Mouse (Mus musculus): ENCODE data around the gene Coro7. TPM values are rescaled to one million over a fixed set of nuclear protein-coding genes. Genes with fewer than 3 reads are reported as not detected.

Gene Coro7
- polyA plus RNA-seq, 1 experiment from 2014 or later, result 13.1 TPM

- WGBS, result 88% methylated on average over 9 of the region's 9 CpGs
- ATAC-seq (replicated peaks; ENCODE audit: low FRiP score, low read depth) (no peak), DNase-seq (ENCODE audit: low spot score) (no peak)
- Histone ChIP-seq H3K4me2 (ENCODE audit: low read length) (no peak overlapping the region), H3K27ac (no peak overlapping the region), H3K27me3 (ENCODE audit: insufficient read depth, low read length) (no peaks in the 10 kb centered on the region), H3K36me3 (ENCODE audit: insufficient read depth, low read length) (no peaks in the 10 kb centered on the region), H3K4me3 (replicated peaks; ENCODE audit: low read depth, low read length) (no peak overlapping the region), H3K9me3 (replicated peaks; ENCODE audit: low read length) (no peaks in the 10 kb centered on the region), H3K9ac (ENCODE audit: low read depth, low read length) (no peak overlapping the region), H3K4me1 (replicated peaks; ENCODE audit: insufficient read depth, low read length) (peaks cover 4% of the 10 kb centered on the region; the same call in 1 of the 2 replicates)
- TF ChIP-seq CTCF (IDR thresholded peaks at IDR 0.05; ENCODE audit: low read depth), result no peak
These were observed 44.9 kb downstream of the Coro7 start for GRCm38 (mm10) chr16:4634681-4635080.

- Histone ChIP-seq H3K27me3 (ENCODE audit: insufficient read depth, low read length) (no peaks in the 10 kb centered on the region), H3K36me3 (ENCODE audit: insufficient read depth, low read length) (0 out of 2 replicates have a peak, but pooled peaks cover under 1% of the 10 kb centered on the region), H3K4me1 (replicated peaks; ENCODE audit: insufficient read depth, low read length) (peaks cover 4% of the 10 kb centered on the region; the same call in 1 of the 2 replicates), H3K4me3 (replicated peaks; ENCODE audit: low read depth, low read length) (no peak overlapping the region), H3K9me3 (replicated peaks; ENCODE audit: low read length) (no peaks in the 10 kb centered on the region), H3K27ac (no peak overlapping the region), H3K9ac (ENCODE audit: low read depth, low read length) (no peak overlapping the region), H3K4me2 (ENCODE audit: low read length) (no peak overlapping the region)
- TF ChIP-seq CTCF (IDR thresholded peaks at IDR 0.05; ENCODE audit: low read depth), result no peak
- WGBS, result 96% methylated on average over 3 of the region's 3 CpGs
- DNase-seq (ENCODE audit: low spot score), result no peak
- no peak for ATAC-seq (replicated peaks; ENCODE audit: low FRiP score, low read depth)
These were observed 45.9 kb downstream of the Coro7 start for GRCm38 (mm10) chr16:4633661-4634060.

- H3K36me3 ChIP-seq (ENCODE audit: insufficient read depth, low read length), result peaks cover 14% of the 10 kb centered on the region; the same call in 1 of the 2 replicates
- no peak overlapping the region for H3K4me3 ChIP-seq (replicated peaks; ENCODE audit: low read depth, low read length)
- WGBS, result 39% methylated on average over 7 of the region's 7 CpGs
- no peak overlapping the region for H3K4me2 ChIP-seq (ENCODE audit: low read length)
- DNase-seq (ENCODE audit: low spot score), result peak; percentile 55
- H3K4me1 ChIP-seq (replicated peaks; ENCODE audit: insufficient read depth, low read length), result peaks cover 4% of the 10 kb centered on the region; the same call in 1 of the 2 replicates
- H3K9me3 ChIP-seq (replicated peaks; ENCODE audit: low read length), result no peaks in the 10 kb centered on the region
- no peak overlapping the region for H3K9ac ChIP-seq (ENCODE audit: low read depth, low read length)
- no peak for ATAC-seq (replicated peaks; ENCODE audit: low FRiP score, low read depth)
- TF ChIP-seq CTCF (IDR thresholded peaks at IDR 0.05; ENCODE audit: low read depth), result peak; percentile 68
- H3K27me3 ChIP-seq (ENCODE audit: insufficient read depth, low read length), result no peaks in the 10 kb centered on the region
- H3K27ac ChIP-seq, result no peak overlapping the region
These were observed 47.5 kb downstream of the Coro7 start for GRCm38 (mm10) chr16:4632050-4632449.

DNA sequence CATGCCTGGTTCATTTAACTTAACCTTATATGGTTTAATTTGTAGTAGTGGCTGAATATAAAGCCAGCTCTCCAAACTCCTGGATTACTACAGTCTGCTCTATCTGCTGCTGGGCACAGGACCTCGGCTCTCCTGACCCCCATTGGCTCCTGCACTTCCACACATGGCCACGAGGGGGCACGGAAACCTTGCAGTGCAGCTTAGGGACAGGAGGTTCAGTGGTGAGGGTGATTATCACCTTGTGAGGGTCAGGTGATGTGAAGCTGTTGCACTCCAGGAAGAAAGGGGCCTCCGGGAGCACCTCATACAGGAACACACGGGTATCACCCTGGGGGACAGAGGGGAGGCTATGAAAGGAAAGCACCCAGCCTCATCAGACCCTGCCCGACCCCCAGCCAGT is 49.6 kb downstream of the Coro7 start:
- Histone ChIP-seq H3K4me3 (replicated peaks; ENCODE audit: low read depth, low read length) (no peak overlapping the region), H3K4me1 (replicated peaks; ENCODE audit: insufficient read depth, low read length) (peaks cover 4% of the 10 kb centered on the region; the same call in 1 of the 2 replicates), H3K36me3 (ENCODE audit: insufficient read depth, low read length) (peaks cover 15% of the 10 kb centered on the region; the same call in 1 of the 2 replicates), H3K9ac (ENCODE audit: low read depth, low read length) (no peak overlapping the region), H3K4me2 (ENCODE audit: low read length) (no peak overlapping the region), H3K27ac (no peak overlapping the region), H3K27me3 (ENCODE audit: insufficient read depth, low read length) (no peaks in the 10 kb centered on the region), H3K9me3 (replicated peaks; ENCODE audit: low read length) (no peaks in the 10 kb centered on the region)
- peak; percentile 47; the same call in 1 of the 2 replicates for ATAC-seq (replicated peaks; ENCODE audit: low FRiP score, low read depth)
- 19% methylated on average over 6 of the region's 6 CpGs for WGBS
- peak; percentile 98 for TF ChIP-seq CTCF (IDR thresholded peaks at IDR 0.05; ENCODE audit: low read depth)
- peak; percentile 80 for DNase-seq (ENCODE audit: low spot score)

- no peak overlapping the region for H3K27ac ChIP-seq
- 94% methylated on average over 9 of the region's 9 CpGs for WGBS
- TF ChIP-seq CTCF (IDR thresholded peaks at IDR 0.05; ENCODE audit: low read depth), result no peak
These were observed 50.6 kb downstream of the Coro7 start for GRCm38 (mm10) chr16:4628898-4629419.

DNA sequence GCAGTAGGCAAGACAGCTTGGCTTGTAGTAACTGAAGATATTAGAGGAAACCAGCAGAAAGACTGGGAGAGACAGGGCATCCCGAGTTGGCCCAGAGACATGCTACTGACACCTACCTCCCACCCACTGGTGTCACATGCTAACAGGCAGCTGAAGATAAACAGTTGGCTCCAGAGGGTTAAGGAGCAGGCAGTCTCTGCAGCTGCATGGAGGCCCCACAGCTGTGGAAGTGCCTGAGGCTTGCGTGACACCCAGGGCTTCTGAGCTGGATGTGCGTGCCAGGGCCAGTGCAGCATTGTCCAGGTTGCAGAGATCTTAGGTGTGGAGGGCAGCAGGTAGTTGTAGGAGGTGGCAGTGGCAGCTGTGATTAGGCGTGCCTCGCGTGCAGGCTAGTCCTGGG is 52.5 kb downstream of the Coro7 start:
- TF ChIP-seq CTCF (IDR thresholded peaks at IDR 0.05; ENCODE audit: low read depth), result no peak
- H3K4me2 ChIP-seq (ENCODE audit: low read length), result no peak overlapping the region
- H3K4me3 ChIP-seq (replicated peaks; ENCODE audit: low read depth, low read length), result no peak overlapping the region
- 58% methylated on average over 6 of the region's 6 CpGs for WGBS
- peaks cover 15% of the 10 kb centered on the region; the same call in 1 of the 2 replicates for H3K36me3 ChIP-seq (ENCODE audit: insufficient read depth, low read length)
- DNase-seq (ENCODE audit: low spot score) (peak; percentile 46), ATAC-seq (replicated peaks; ENCODE audit: low FRiP score, low read depth) (no peak)
- peaks cover 16% of the 10 kb centered on the region for H3K4me1 ChIP-seq (replicated peaks; ENCODE audit: insufficient read depth, low read length)
- H3K27me3 ChIP-seq (ENCODE audit: insufficient read depth, low read length), result no peaks in the 10 kb centered on the region
- H3K9ac ChIP-seq (ENCODE audit: low read depth, low read length), result no peak overlapping the region
- no peaks in the 10 kb centered on the region for H3K9me3 ChIP-seq (replicated peaks; ENCODE audit: low read length)
- peak overlapping the region; percentile 60; the same call in 1 of the 2 replicates for H3K27ac ChIP-seq

More at GRCm38 (mm10) chr16:4628898-4629419, 50.6 kb downstream of the Coro7 start:
- H3K9ac ChIP-seq (ENCODE audit: low read depth, low read length), result no peak overlapping the region
- H3K27me3 ChIP-seq (ENCODE audit: insufficient read depth, low read length), result no peaks in the 10 kb centered on the region
- DNase-seq (ENCODE audit: low spot score) (no peak), ATAC-seq (replicated peaks; ENCODE audit: low FRiP score, low read depth) (no peak)
- peaks cover 7% of the 10 kb centered on the region for H3K4me1 ChIP-seq (replicated peaks; ENCODE audit: insufficient read depth, low read length)
- H3K36me3 ChIP-seq (ENCODE audit: insufficient read depth, low read length), result peaks cover 15% of the 10 kb centered on the region; the same call in 1 of the 2 replicates
- no peak overlapping the region for H3K4me2 ChIP-seq (ENCODE audit: low read length)
- H3K4me3 ChIP-seq (replicated peaks; ENCODE audit: low read depth, low read length), result no peak overlapping the region
- H3K9me3 ChIP-seq (replicated peaks; ENCODE audit: low read length), result no peaks in the 10 kb centered on the region

Measured in kidney, postnatal 0 days (tissue).